Mouse (Mus musculus): ENCODE data around the gene Ldb1.
"Not testable (repeated sequence)": the region's sequence is repeated elsewhere in the genome, so short reads cannot be mapped to it uniquely, and the experiment has no call there.

Ldb1 gene

GRCm38 (mm10) chr19:46028747-46029320, 16.2 kb downstream of the Ldb1 start:
- DNase-seq: no peak

GRCm38 (mm10) chr19:46026567-46026966, 18.4 kb downstream of the Ldb1 start:
- no peak for DNase-seq

GRCm38 (mm10) chr19:46024959-46025358, 20.1 kb downstream of the Ldb1 start:
- DNase-seq: no peak

- DNase-seq: no peak
Observed at GRCm38 (mm10) chr19:46016023-46016422, 29.0 kb downstream of the Ldb1 start.

- peak; percentile 76 to 81 for DNase-seq
Observed at GRCm38 (mm10) chr19:46014572-46015178, 30.3 kb downstream of the Ldb1 start.

GRCm38 (mm10) chr19:46005680-46006079, 39.3 kb downstream of the Ldb1 start:
- DNase-seq: no peak

- peak in 1 of 2 experiments; percentile 11 for DNase-seq
Observed at GRCm38 (mm10) chr19:46004814-46005466, 40.1 kb downstream of the Ldb1 start.

- DNase-seq: peak; percentile 84 to 88
Observed at GRCm38 (mm10) chr19:46003371-46004226, 41.4 kb downstream of the Ldb1 start, which contains the start of gene Hps6. Gene Hps6, plus strand, starts transcription at chr19:46003508.

- DNase-seq: no peak
Observed at GRCm38 (mm10) chr19:46002279-46002678, 42.7 kb downstream of the Ldb1 start.

GRCm38 (mm10) chr19:45999378-45999777, 45.6 kb downstream of the Ldb1 start:
- DNase-seq: no peak

- DNase-seq: no peak
Observed at GRCm38 (mm10) chr19:45998694-45999217, 46.3 kb downstream of the Ldb1 start.

GRCm38 (mm10) chr19:45997785-45998693, 47.0 kb downstream of the Ldb1 start, which contains the start of gene Armh3:
Gene Armh3, minus strand, starts transcription at chr19:45998488.
- DNase-seq: peak; percentile 92 to 93

GRCm38 (mm10) chr19:45997365-45997764, 47.6 kb downstream of the Ldb1 start:
- no peak for DNase-seq

GRCm38 (mm10) chr19:45993981-45994737, 50.9 kb downstream of the Ldb1 start:
- DNase-seq: no peak

GRCm38 (mm10) chr19:45993441-45993840, 51.6 kb downstream of the Ldb1 start:
- DNase-seq: not testable (repeated sequence)

GRCm38 (mm10) chr19:45991171-45991570, 53.8 kb downstream of the Ldb1 start:
- no peak for DNase-seq

- DNase-seq: no peak
Observed at GRCm38 (mm10) chr19:45988238-45988637, 56.8 kb downstream of the Ldb1 start.

- DNase-seq: no peak
Observed at GRCm38 (mm10) chr19:45984379-45984778, 60.6 kb downstream of the Ldb1 start.
